Mouse (Mus musculus) megakaryocyte, embryonic 14.5 days (primary cell): Measurements from ENCODE around the gene Fsip1.

ENCODE experiments used
- FLI1 ChIP-seq: IDR thresholded peaks from 2 replicates; pipeline ENCODE4 v1.6.1; 2012; ENCODE audit warnings: low read length, inconsistent platforms, mixed read lengths
- GATA1 ChIP-seq: IDR thresholded peaks from 3 replicates; pipeline ENCODE4 v1.6.1; 2012; ENCODE audit warnings: mixed read lengths, low read length, inconsistent platforms, borderline replicate concordance

DNA sequence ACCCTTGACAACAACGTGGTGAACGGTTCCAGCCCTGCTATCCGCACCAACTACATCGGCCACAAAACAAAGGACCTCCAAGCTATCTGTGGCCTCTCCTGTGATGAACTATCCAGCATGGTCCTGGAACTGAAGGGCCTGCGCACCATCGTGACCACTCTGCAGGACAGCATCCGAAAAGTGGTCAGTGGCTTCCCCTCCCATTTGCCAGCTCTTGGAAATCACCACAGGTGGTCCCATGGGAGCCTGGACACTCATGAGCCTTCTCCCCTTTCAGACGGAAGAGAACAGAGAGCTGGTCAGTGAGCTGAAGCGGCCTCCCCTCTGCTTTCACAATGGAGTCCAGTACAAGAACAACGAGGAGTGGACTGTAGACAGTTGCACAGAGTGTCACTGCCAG lies 142.1 kb downstream of the Fsip1 start:
- TF ChIP-seq GATA1 (no peak), FLI1 (no peak)
